Mouse (Mus musculus): ENCODE measurements around the gene Rad54l. TPM values are rescaled to one million over a fixed set of nuclear protein-coding genes. Genes with fewer than 3 reads are reported as not detected.

The Rad54l gene
- polyA plus RNA-seq (2015; fragmentation: Nextera tagmentation; extraction: Ambion mirVana): 4.3 and 4.5 TPM in 2 replicates

GRCm38 (mm10) chr4:116123602-116124519 is at the start of gene Rad54l, which contains the start of gene Pomgnt1:
Rad54l (minus strand) TSS chr4:116123690.
Pomgnt1 (plus strand) TSS chr4:116123840.

GRCm38 (mm10) chr4:116173072-116173471 is 49.6 kb upstream of the Rad54l start, which contains the start of the genes 1700042G07Rik and Gm49337:
1700042G07Rik (plus strand) TSS chr4:116173372.
Gm49337 (plus strand) TSS chr4:116173384.

GRCm38 (mm10) chr4:116167404-116167803 is 43.9 kb upstream of the Rad54l start, which contains the start of gene Tspan1:
Tspan1 (minus strand) TSS chr4:116167601.

GRCm38 (mm10) chr4:116151238-116151637 is 27.7 kb upstream of the Rad54l start, which contains the start of gene Lurap1:
Lurap1 (minus strand) TSS chr4:116151338.

GRCm38 (mm10) chr4:116074861-116075620 is 48.4 kb downstream of the Rad54l start, which contains the start of the genes Uqcrh and Lrrc41:
Uqcrh (minus strand) TSS chr4:116075071.
Lrrc41 (plus strand) TSS chr4:116075269.

GRCm38 (mm10) chr4:116053399-116053961 is 70.0 kb downstream of the Rad54l start, which contains the start of gene Nsun4:
Nsun4 (minus strand) TSS chr4:116053876.

Other genes starting within 250 kb of the Rad54l start
- not detected in 2 replicates for gene Kncn, start 239.3 kb downstream of the Rad54l start, polyA plus RNA-seq (2015; fragmentation: Nextera tagmentation; extraction: Ambion mirVana)
- not detected in 2 replicates for gene 6430628N08Rik, start 233.0 kb downstream of the Rad54l start, polyA plus RNA-seq (2015; fragmentation: Nextera tagmentation; extraction: Ambion mirVana)
- not detected in 2 replicates for gene Dmbx1, start 183.8 kb downstream of the Rad54l start, polyA plus RNA-seq (2015; fragmentation: Nextera tagmentation; extraction: Ambion mirVana)
- gene Faah, start 105.8 kb downstream of the Rad54l start, polyA plus RNA-seq (2015; fragmentation: Nextera tagmentation; extraction: Ambion mirVana): 0.18 and 0.29 TPM in 2 replicates
- gene Nsun4, start 69.8 kb downstream of the Rad54l start, polyA plus RNA-seq (2015; fragmentation: Nextera tagmentation; extraction: Ambion mirVana): 18.1 and 19.7 TPM in 2 replicates
- 990 and 1,102 TPM in 2 replicates for gene Uqcrh, start 48.6 kb downstream of the Rad54l start, polyA plus RNA-seq (2015; fragmentation: Nextera tagmentation; extraction: Ambion mirVana)
- gene Lrrc41, start 48.4 kb downstream of the Rad54l start, polyA plus RNA-seq (2015; fragmentation: Nextera tagmentation; extraction: Ambion mirVana): 34.7 and 38.3 TPM in 2 replicates
- 34.7 and 38.2 TPM in 2 replicates for gene Pomgnt1, start 150 bp upstream of the Rad54l start, polyA plus RNA-seq (2015; fragmentation: Nextera tagmentation; extraction: Ambion mirVana)
- 1.00 and 1.2 TPM in 2 replicates for gene Lurap1, start 27.6 kb upstream of the Rad54l start, polyA plus RNA-seq (2015; fragmentation: Nextera tagmentation; extraction: Ambion mirVana)
- gene Tspan1, start 43.9 kb upstream of the Rad54l start, polyA plus RNA-seq (2015; fragmentation: Nextera tagmentation; extraction: Ambion mirVana): 0.06 TPM in 1 of 2 replicates, not detected in the other
- gene 1700042G07Rik, start 49.7 kb upstream of the Rad54l start, polyA plus RNA-seq (2015; fragmentation: Nextera tagmentation; extraction: Ambion mirVana): not detected in 2 replicates
- not detected in 2 replicates for gene Gm49337, start 49.7 kb upstream of the Rad54l start, polyA plus RNA-seq (2015; fragmentation: Nextera tagmentation; extraction: Ambion mirVana)
- 4.5 and 4.6 TPM in 2 replicates for gene Pik3r3, start 97.9 kb upstream of the Rad54l start, polyA plus RNA-seq (2015; fragmentation: Nextera tagmentation; extraction: Ambion mirVana)